Mouse (Mus musculus): ENCODE measurements around the gene Pabpn1. TPM values are rescaled to one million over a fixed set of nuclear protein-coding genes. Genes with fewer than 3 reads are reported as not detected.

The Pabpn1 gene
- polyA plus RNA-seq, 1 experiment from 2014 or later, result 46.4 TPM

GRCm38 (mm10) chr14:54863501-54864312 is 28.6 kb upstream of the Pabpn1 start:
- ATAC-seq (ENCODE audit: low FRiP score, low TSS enrichment) (peak; percentile 100), DNase-seq (ENCODE audit: low spot score) (peak; percentile 94)
- no peaks in the 10 kb centered on the region for H3K36me3 ChIP-seq (ENCODE audit: control insufficient read depth, insufficient read depth, low read length)
- TF ChIP-seq CTCF (IDR thresholded peaks at IDR 0.05; ENCODE audit: low read depth) (peak; percentile 29; the same call in 1 of the 2 replicates), EP300 (optimal IDR thresholded peaks at IDR 0.05) (no peak)
- H3K9ac ChIP-seq (ENCODE audit: low read length), result peak overlapping the region; percentile 94
- no peaks in the 10 kb centered on the region for H3K4me1 ChIP-seq (replicated peaks; ENCODE audit: control insufficient read depth, insufficient read depth)
- H3K27me3 ChIP-seq (ENCODE audit: control insufficient read depth, insufficient read depth, low read length), result no peaks in the 10 kb centered on the region
- peak overlapping the region; percentile 86 for H3K27ac ChIP-seq (replicated peaks)
- H3K4me2 ChIP-seq (replicated peaks; ENCODE audit: low read depth), result peak overlapping the region; percentile 88
- no peaks in the 10 kb centered on the region for H3K9me3 ChIP-seq (ENCODE audit: control insufficient read depth, low read length)
- peak overlapping the region; percentile 97 for H3K4me3 ChIP-seq (ENCODE audit: low read depth, low read length)
- WGBS, result 0% methylated on average over 50 of the region's 56 CpGs

DNA sequence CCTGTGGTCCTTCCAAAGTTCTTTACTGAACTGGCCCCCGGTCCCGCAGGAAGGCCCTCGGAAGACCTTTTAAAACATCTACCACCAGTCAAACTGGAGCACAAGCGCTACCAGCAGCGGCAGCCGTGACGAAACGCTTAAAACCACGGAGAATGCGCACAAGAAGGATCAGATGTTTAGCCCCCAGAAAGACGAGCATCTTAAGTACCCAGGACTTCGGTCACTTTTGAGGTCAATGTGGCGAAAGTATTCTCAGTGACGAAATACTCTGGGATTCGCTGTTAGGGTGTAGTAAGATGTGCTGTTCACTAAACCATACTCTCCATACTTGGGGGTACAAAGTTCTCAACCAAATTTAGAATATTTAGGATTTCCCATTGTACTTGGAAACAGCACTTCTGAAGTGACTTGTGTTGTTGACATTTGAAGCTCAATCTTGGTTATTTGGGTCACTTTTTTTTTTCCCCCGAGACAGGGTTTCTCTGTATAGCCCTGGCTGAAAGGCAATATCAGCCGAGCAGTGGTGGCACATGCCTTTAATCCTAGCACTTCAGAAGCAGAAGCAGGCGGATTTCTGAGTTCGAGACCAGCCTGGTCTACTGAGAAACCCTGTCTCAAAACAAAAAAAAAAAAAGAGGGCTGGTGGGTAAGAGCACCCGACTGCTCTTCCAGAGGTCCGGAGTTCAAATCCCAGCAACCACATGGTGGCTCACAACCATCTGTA is 27.8 kb upstream of the Pabpn1 start:
- 16% methylated on average over 21 of the region's 21 CpGs for WGBS
- no peak for DNase-seq (ENCODE audit: low spot score)
- Histone ChIP-seq H3K9ac (ENCODE audit: low read length) (peak overlapping the region; percentile 58), H3K9me3 (ENCODE audit: control insufficient read depth, low read length) (no peaks in the 10 kb centered on the region), H3K27ac (replicated peaks) (peak overlapping the region; percentile 86), H3K27me3 (ENCODE audit: control insufficient read depth, insufficient read depth, low read length) (no peaks in the 10 kb centered on the region), H3K36me3 (ENCODE audit: control insufficient read depth, insufficient read depth, low read length) (no peaks in the 10 kb centered on the region), H3K4me2 (replicated peaks; ENCODE audit: low read depth) (peak overlapping the region; percentile 88), H3K4me3 (ENCODE audit: low read depth, low read length) (peak overlapping the region; percentile 97), H3K4me1 (replicated peaks; ENCODE audit: control insufficient read depth, insufficient read depth) (no peaks in the 10 kb centered on the region)
- 0 out of 2 replicates have a peak, but pooled peaks have one; percentile 3 for ATAC-seq (ENCODE audit: low FRiP score, low TSS enrichment)
- TF ChIP-seq CTCF (IDR thresholded peaks at IDR 0.05; ENCODE audit: low read depth) (no peak), EP300 (optimal IDR thresholded peaks at IDR 0.05) (no peak)

GRCm38 (mm10) chr14:54865626-54866025 is 26.7 kb upstream of the Pabpn1 start:
- WGBS, result 72% methylated on average over 5 of the region's 5 CpGs
- Histone ChIP-seq H3K36me3 (ENCODE audit: control insufficient read depth, insufficient read depth, low read length) (no peaks in the 10 kb centered on the region), H3K9me3 (ENCODE audit: control insufficient read depth, low read length) (no peaks in the 10 kb centered on the region), H3K4me2 (replicated peaks; ENCODE audit: low read depth) (no peak overlapping the region), H3K9ac (ENCODE audit: low read length) (no peak overlapping the region), H3K27ac (replicated peaks) (no peak overlapping the region), H3K27me3 (ENCODE audit: control insufficient read depth, insufficient read depth, low read length) (no peaks in the 10 kb centered on the region), H3K4me1 (replicated peaks; ENCODE audit: control insufficient read depth, insufficient read depth) (no peaks in the 10 kb centered on the region), H3K4me3 (ENCODE audit: low read depth, low read length) (no peak overlapping the region)
- TF ChIP-seq CTCF (IDR thresholded peaks at IDR 0.05; ENCODE audit: low read depth), result no peak
- TF ChIP-seq EP300 (optimal IDR thresholded peaks at IDR 0.05), result no peak
- DNase-seq (ENCODE audit: low spot score) (no peak), ATAC-seq (ENCODE audit: low FRiP score, low TSS enrichment) (no peak)

DNA sequence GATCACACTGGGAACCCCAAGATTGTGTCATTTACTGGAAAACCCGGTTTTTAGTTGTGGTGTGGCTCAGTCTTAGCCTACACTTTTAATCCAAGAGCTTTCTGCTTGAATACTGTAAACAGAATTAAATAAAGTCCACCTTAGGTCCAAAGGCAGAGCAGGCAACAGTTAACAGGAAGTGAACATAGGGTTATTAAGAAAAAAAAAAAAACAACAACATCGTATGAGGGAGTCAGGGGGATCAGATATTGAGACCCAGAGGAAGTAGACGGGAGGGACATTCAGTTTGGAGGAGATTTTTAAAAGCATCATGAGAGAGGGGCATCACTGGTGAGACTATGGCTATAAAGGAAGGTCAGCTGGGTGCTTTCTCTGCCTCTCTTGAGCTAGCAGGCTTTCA is 26.0 kb upstream of the Pabpn1 start:
- DNase-seq (ENCODE audit: low spot score), result no peak
- H3K9ac ChIP-seq (ENCODE audit: low read length), result no peak overlapping the region
- no peak overlapping the region for H3K27ac ChIP-seq (replicated peaks)
- 44% methylated on average over 3 of the region's 3 CpGs for WGBS
- H3K4me2 ChIP-seq (replicated peaks; ENCODE audit: low read depth), result no peak overlapping the region
- H3K9me3 ChIP-seq (ENCODE audit: control insufficient read depth, low read length), result no peaks in the 10 kb centered on the region
- H3K4me3 ChIP-seq (ENCODE audit: low read depth, low read length), result no peak overlapping the region
- no peaks in the 10 kb centered on the region for H3K4me1 ChIP-seq (replicated peaks; ENCODE audit: control insufficient read depth, insufficient read depth)
- no peaks in the 10 kb centered on the region for H3K36me3 ChIP-seq (ENCODE audit: control insufficient read depth, insufficient read depth, low read length)
- no peaks in the 10 kb centered on the region for H3K27me3 ChIP-seq (ENCODE audit: control insufficient read depth, insufficient read depth, low read length)
- ATAC-seq (ENCODE audit: low FRiP score, low TSS enrichment), result no peak
- TF ChIP-seq EP300 (optimal IDR thresholded peaks at IDR 0.05) (no peak), CTCF (IDR thresholded peaks at IDR 0.05; ENCODE audit: low read depth) (no peak)

DNA sequence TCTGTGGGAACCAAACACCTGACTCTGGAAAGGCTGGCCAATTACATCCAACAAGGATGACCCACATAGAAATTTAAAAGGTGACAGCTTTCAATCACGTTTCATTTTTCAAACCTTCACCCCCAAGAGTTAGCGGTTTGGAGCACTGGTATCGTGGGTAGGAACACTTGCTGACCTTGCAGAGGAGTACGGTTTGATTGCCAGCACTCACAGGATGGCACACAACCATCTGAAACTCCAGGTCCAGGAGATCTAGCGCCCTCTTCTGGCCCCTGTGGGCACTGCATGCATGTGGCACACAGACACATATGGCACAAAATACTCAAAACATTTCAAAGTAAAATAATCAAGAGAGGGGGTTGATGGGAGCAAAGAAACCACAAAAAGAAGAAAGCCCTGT is 25.4 kb upstream of the Pabpn1 start:
- TF ChIP-seq CTCF (IDR thresholded peaks at IDR 0.05; ENCODE audit: low read depth) (peak; percentile 64), EP300 (optimal IDR thresholded peaks at IDR 0.05) (no peak)
- no peak overlapping the region for H3K4me3 ChIP-seq (ENCODE audit: low read depth, low read length)
- H3K27ac ChIP-seq (replicated peaks), result no peak overlapping the region
- 57% methylated on average over 5 of the region's 5 CpGs for whole genome bisulfite sequencing
- H3K4me2 ChIP-seq (replicated peaks; ENCODE audit: low read depth), result no peak overlapping the region
- H3K27me3 ChIP-seq (ENCODE audit: control insufficient read depth, insufficient read depth, low read length), result no peaks in the 10 kb centered on the region
- peak; percentile 32 for DNase-seq (ENCODE audit: low spot score)
- no peak overlapping the region for H3K9ac ChIP-seq (ENCODE audit: low read length)
- no peaks in the 10 kb centered on the region for H3K9me3 ChIP-seq (ENCODE audit: control insufficient read depth, low read length)
- no peak for ATAC-seq (ENCODE audit: low FRiP score, low TSS enrichment)
- H3K4me1 ChIP-seq (replicated peaks; ENCODE audit: control insufficient read depth, insufficient read depth), result no peaks in the 10 kb centered on the region
- H3K36me3 ChIP-seq (ENCODE audit: control insufficient read depth, insufficient read depth, low read length), result no peaks in the 10 kb centered on the region

DNA sequence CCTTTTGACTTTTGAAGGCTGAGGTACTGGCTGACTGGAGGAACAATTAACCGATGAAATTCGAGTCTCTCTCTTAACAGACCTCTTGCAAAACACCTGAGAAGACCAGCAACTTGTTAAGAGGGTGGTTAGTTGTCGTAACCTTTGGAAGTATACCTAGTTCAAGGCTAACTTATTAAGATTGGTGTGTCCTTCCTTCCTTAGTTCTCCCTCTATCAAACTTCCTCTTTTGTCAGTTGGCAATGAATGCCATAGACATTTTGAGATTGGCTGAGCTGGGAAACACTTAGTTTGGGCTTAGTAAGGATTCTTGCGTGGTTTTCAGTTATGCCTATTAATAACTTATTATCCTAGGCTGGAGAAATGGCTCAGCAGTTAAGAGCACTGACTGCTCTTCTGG is 24.3 kb upstream of the Pabpn1 start:
- no peak for TF ChIP-seq CTCF (IDR thresholded peaks at IDR 0.05; ENCODE audit: low read depth)
- no peak for TF ChIP-seq EP300 (optimal IDR thresholded peaks at IDR 0.05)
- no peaks in the 10 kb centered on the region for H3K27me3 ChIP-seq (ENCODE audit: control insufficient read depth, insufficient read depth, low read length)
- 86% methylated on average over 4 of the region's 4 CpGs for WGBS

More for the DNA sequence above, 24.3 kb upstream of the Pabpn1 start:
- Histone ChIP-seq H3K27ac (replicated peaks) (no peak overlapping the region), H3K4me1 (replicated peaks; ENCODE audit: control insufficient read depth, insufficient read depth) (no peaks in the 10 kb centered on the region), H3K4me3 (ENCODE audit: low read depth, low read length) (no peak overlapping the region), H3K36me3 (ENCODE audit: control insufficient read depth, insufficient read depth, low read length) (no peaks in the 10 kb centered on the region), H3K4me2 (replicated peaks; ENCODE audit: low read depth) (no peak overlapping the region), H3K9me3 (ENCODE audit: control insufficient read depth, low read length) (no peaks in the 10 kb centered on the region), H3K9ac (ENCODE audit: low read length) (no peak overlapping the region)
- DNase-seq (ENCODE audit: low spot score) (no peak), ATAC-seq (ENCODE audit: low FRiP score, low TSS enrichment) (no peak)
